Mouse (Mus musculus) R1 (cell line): ENCODE measurements around the gene Atg3.
A peak's percentile ranks its signal among the peaks of the same experiment; 100 is the strongest.

Experiments used
- DNase-seq: peaks from one replicate; pipeline ENCODE4 v3.0.0-alpha.2; 2018; ENCODE audit warnings: low read depth, low spot score

Atg3 gene

GRCm38 (mm10) chr16:45204859-45205670 lies 46.5 kb downstream of the Atg3 start:
- DNase-seq, result no peak

GRCm38 (mm10) chr16:45222016-45222415 lies 63.4 kb downstream of the Atg3 start:
- DNase-seq, result no peak

GRCm38 (mm10) chr16:45222771-45223170 lies 64.2 kb downstream of the Atg3 start:
- DNase-seq, result no peak

- DNase-seq, result peak; percentile 66
These were observed 65.2 kb downstream of the Atg3 start, which contains the start of gene Btla for GRCm38 (mm10) chr16:45223648-45224388. Gene Btla (plus strand): TSS chr16:45224315.

- DNase-seq, result no peak
These were observed 65.9 kb downstream of the Atg3 start for GRCm38 (mm10) chr16:45224431-45225008.

- no peak for DNase-seq
These were observed 68.4 kb downstream of the Atg3 start for GRCm38 (mm10) chr16:45227002-45227401.

GRCm38 (mm10) chr16:45231296-45231695 lies 72.7 kb downstream of the Atg3 start:
- DNase-seq, result no peak

- DNase-seq, result no peak
These were observed 74.4 kb downstream of the Atg3 start for GRCm38 (mm10) chr16:45233007-45233406.
